Mouse (Mus musculus) heart, embryonic 15.5 days (tissue): ENCODE measurements at regions not wholly inside any gene's neighbourhood (a gene's known extent, or its start where the extent isn't known, plus 50 kb on each side); places are given as distances from the start of the nearest gene placed in this dataset.
"Not testable (repeated sequence)": the region's sequence is repeated elsewhere in the genome, so short reads cannot be mapped to it uniquely, and the experiment has no call there.

Source experiments
- ATAC-seq: fragments of 200-750 bp; cut with Nextera tagmentation; replicated peaks from 2 replicates; pipeline ENCODE4 v1.8.0; 2017; ENCODE audit warnings: low read depth, moderate TSS enrichment; ENCODE audit not compliant: insufficient number of reproducible peaks, insufficient read depth, low FRiP score
- H3K27ac ChIP-seq: fragments of 300-500 bp; sonication (generic); 2 replicates; pipeline ENCODE4 v1.5.1; 2015; ENCODE audit warnings: mild to moderate bottlenecking, inconsistent platforms
- H3K27me3 ChIP-seq: fragments of 300-500 bp; sonication (generic); 2 replicates; pipeline ENCODE4 v1.6.1; 2015; ENCODE audit warnings: inconsistent platforms
- H3K36me3 ChIP-seq: fragments of 300-500 bp; sonication (generic); 2 replicates; pipeline ENCODE4 v1.6.1; 2015; ENCODE audit warnings: mild to moderate bottlenecking, inconsistent platforms
- H3K4me1 ChIP-seq: fragments of 300-500 bp; sonication (generic); replicated peaks from 2 replicates; pipeline ENCODE4 v1.6.1; 2015; ENCODE audit warnings: inconsistent platforms
- H3K4me2 ChIP-seq: fragments of 300-500 bp; sonication (generic); 2 replicates; pipeline ENCODE4 v1.6.1; 2015; ENCODE audit warnings: inconsistent platforms, mild to moderate bottlenecking, moderate library complexity
- H3K4me3 ChIP-seq: fragments of 300-500 bp; sonication (generic); 2 replicates; pipeline ENCODE4 v1.5.1; 2015; ENCODE audit warnings: mild to moderate bottlenecking, inconsistent platforms
- H3K9ac ChIP-seq: fragments of 300-500 bp; sonication (generic); 2 replicates; pipeline ENCODE4 v1.6.1; 2015; ENCODE audit warnings: mild to moderate bottlenecking, inconsistent platforms
- H3K9me3 ChIP-seq: fragments of 300-500 bp; sonication (generic); replicated peaks from 2 replicates; pipeline ENCODE4 v1.6.1; 2016; ENCODE audit warnings: inconsistent platforms
- WGBS: fragments of 180-500 bp; shearing (Covaris S2); methylation state at CpG from one replicate; pipeline ENCODE4 v1.1.7; 2015; ENCODE audit warnings: mixed read lengths; 5-methylcytosine and 5-hydroxymethylcytosine counted together

DNA sequence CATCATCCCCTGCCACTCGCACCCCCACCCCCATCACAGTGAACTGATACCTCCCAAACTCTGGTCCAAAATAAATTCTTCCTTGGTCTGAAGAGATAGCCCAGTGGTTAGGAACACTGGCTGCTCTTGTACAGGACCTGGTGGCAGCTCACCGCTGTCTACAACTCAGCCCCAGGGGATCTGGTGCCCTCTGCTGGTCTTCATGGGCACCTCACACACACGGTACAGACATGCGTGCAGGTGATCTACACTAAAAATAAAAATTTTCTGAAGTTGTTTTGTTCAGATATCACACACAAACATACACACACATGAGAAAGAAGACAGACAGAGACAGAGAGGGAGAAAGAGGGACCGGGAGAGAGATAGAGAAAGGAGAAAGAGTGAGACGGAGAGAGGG lies 130.0 kb upstream of the Ubl3 start:
- ATAC-seq: no peak
- H3K4me3 ChIP-seq: no peak overlapping the region
- no peak overlapping the region for H3K4me2 ChIP-seq
- no peaks in the 10 kb centered on the region for H3K36me3 ChIP-seq
- H3K9ac ChIP-seq: no peak overlapping the region
- H3K9me3 ChIP-seq: no peaks in the 10 kb centered on the region
- no peaks in the 10 kb centered on the region for H3K27me3 ChIP-seq
- no peaks in the 10 kb centered on the region for H3K4me1 ChIP-seq
- H3K27ac ChIP-seq: no peak overlapping the region
- 96% methylated on average over 6 of the region's 6 CpGs for WGBS

DNA sequence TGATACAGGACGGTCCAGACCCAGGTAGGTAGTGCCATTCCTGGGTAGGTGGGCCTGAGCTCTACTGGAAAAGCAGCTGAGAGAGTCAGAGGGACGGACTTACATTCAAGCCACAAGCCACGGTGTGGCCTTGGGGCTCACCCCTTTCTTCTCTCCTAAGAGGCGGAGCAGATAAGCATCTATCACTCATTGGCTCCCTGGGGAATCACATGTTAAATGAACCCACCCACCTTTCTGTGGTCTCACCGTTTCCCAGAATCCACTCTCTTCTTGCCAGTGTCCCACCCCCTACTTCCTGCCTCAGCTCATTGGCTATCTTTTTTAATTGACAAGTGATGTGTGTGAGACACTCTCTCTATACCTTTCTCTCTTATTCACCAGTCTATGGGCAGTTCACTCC lies 127.8 kb upstream of the Ubl3 start:
- H3K9ac ChIP-seq: no peak overlapping the region
- no peak for ATAC-seq
- WGBS: 86% methylated on average over 5 of the region's 5 CpGs

DNA sequence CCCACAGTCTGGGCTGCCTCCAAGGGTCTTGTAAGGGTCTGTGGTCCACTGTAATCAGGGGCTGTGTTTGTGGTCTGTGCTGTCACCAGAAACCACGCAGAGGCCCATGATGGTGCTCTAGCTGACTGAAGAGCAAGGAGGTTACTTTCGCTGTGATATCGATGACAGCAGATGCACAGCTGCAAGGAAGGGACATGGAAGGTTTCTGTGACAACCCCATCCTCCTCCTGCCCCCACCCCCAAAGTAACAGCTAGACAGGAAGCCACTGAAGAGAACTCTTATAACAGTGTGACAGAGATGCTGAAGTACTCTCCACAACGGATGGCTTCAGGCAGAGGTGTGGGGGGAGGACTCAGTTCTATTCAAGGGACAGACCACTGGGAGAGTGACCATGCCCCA lies 127.0 kb upstream of the Ubl3 start:
- Histone ChIP-seq H3K27ac (no peak overlapping the region), H3K4me1 (no peaks in the 10 kb centered on the region), H3K9ac (no peak overlapping the region), H3K36me3 (no peaks in the 10 kb centered on the region), H3K4me2 (no peak overlapping the region), H3K27me3 (no peaks in the 10 kb centered on the region), H3K4me3 (no peak overlapping the region), H3K9me3 (no peaks in the 10 kb centered on the region)
- ATAC-seq: no peak
- WGBS: 82% methylated on average over 4 of the region's 4 CpGs

More for the DNA sequence above, 127.8 kb upstream of the Ubl3 start:
- no peak overlapping the region for H3K4me3 ChIP-seq
- H3K4me2 ChIP-seq: no peak overlapping the region
- no peaks in the 10 kb centered on the region for H3K36me3 ChIP-seq
- H3K27ac ChIP-seq: no peak overlapping the region
- no peaks in the 10 kb centered on the region for H3K9me3 ChIP-seq
- no peaks in the 10 kb centered on the region for H3K27me3 ChIP-seq
- no peaks in the 10 kb centered on the region for H3K4me1 ChIP-seq

DNA sequence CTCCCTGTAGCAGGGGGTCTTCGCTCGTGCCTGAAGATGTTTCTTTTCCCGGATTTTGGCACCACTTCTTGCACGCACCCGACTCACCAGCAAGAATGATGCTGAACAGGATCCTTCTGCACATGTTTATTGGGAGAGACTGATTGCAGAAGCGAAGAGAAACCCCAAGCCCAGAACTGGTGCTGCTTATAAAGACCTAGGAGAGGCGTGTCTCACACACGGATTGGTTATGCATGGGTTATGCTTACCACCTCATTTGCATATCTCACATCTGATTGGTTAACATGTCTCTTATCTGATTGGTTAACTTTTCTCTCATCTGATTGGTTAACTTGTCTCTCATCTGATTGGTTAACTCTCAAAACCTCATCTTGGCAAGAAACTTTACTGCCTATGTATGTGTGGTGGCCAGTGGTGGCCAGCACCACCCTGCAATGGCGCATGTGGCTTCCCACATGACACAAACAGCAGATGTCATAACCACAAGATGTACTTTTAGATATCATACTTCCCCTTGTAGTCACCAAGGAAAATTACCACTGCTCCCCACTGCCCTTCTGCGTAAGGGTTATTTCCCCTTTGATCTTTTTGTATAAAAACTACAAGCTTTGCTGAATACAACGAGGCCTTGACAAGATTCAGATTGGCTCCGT lies 125.8 kb upstream of the Ubl3 start:
- H3K9me3 ChIP-seq, H3K4me3 ChIP-seq, H3K27ac ChIP-seq, ATAC-seq, H3K9ac ChIP-seq, H3K36me3 ChIP-seq, H3K4me2 ChIP-seq, H3K4me1 ChIP-seq, H3K27me3 ChIP-seq: not testable (repeated sequence)
- WGBS: 87% methylated on average over 12 of the region's 12 CpGs

DNA sequence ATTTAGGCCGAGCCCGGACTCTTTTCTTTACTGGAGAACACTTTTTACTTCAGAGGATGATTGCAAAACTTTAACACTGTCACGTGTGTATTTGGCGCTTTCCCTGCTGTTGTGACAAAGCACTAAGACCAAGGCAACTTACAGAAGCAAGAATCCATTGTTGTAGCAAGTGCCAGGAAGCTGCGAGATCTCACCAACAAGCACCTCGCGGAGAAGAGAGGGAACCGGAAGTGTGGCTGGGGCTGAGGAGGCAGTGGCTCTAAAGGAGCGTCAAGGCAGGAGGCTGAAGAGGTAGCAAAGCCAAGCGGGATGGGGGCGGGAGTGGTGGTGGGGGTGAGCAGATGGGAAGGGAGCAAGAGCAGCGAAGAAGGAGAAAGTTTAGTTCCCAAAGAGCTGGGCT lies 121.7 kb upstream of the Ubl3 start:
- no peaks in the 10 kb centered on the region for H3K27me3 ChIP-seq
- ATAC-seq: no peak
- H3K9me3 ChIP-seq: no peaks in the 10 kb centered on the region
- H3K4me1 ChIP-seq: no peaks in the 10 kb centered on the region
- no peak overlapping the region for H3K4me2 ChIP-seq
- WGBS: 66% methylated on average over 12 of the region's 12 CpGs
- no peak overlapping the region for H3K27ac ChIP-seq
- no peaks in the 10 kb centered on the region for H3K36me3 ChIP-seq
- no peak overlapping the region for H3K4me3 ChIP-seq
- H3K9ac ChIP-seq: no peak overlapping the region

DNA sequence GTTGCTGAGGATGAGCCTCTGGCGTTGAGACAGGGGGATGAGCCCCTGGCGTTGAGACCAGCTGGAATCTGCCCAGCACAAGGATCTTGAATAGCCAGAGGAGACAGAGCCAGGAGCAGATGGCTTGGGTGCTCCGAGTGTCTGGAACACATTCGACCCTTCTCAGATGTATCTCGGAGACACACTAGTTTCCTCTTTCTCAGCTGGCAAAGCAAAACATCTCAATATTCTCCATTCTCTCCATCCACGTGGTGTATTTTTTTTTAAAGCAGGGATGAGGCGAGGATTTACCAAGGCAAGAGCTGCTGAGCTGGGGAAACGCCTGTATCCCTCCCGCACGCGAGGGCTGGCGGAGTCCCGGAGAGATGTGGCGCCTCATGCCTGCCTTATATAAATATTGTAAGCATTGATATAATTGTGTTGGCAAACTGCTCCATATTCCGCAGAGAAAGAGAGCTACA lies 109.7 kb upstream of the Ubl3 start:
- Histone ChIP-seq H3K9me3 (no peaks in the 10 kb centered on the region), H3K27me3 (no peaks in the 10 kb centered on the region), H3K4me1 (no peaks in the 10 kb centered on the region), H3K36me3 (no peaks in the 10 kb centered on the region), H3K27ac (no peak overlapping the region), H3K4me2 (no peak overlapping the region), H3K4me3 (no peak overlapping the region), H3K9ac (no peak overlapping the region)
- WGBS: 72% methylated on average over 15 of the region's 15 CpGs
- ATAC-seq: no peak

DNA sequence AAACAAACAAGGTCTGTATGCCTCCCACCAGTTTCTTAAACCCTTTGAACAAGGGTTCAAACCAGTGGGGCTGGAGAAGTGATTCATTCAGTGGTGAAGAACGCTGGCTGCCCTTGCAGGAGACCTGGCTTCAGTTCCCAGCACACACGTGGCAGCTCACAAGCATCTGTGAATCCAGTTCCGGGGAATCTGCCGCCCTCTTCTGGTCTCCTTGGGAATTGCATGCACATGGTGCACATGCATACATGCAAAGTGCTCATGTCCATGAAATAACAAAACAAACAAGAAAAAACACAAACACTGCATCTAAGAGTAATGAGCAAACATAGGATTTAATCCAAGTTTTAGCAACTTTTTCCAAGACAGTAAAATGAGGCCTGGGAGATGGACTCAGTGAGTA lies 108.5 kb upstream of the Ubl3 start:
- H3K4me1 ChIP-seq: no peaks in the 10 kb centered on the region
- no peak overlapping the region for H3K9ac ChIP-seq
- no peaks in the 10 kb centered on the region for H3K9me3 ChIP-seq
- WGBS: 81% methylated on average over 4 of the region's 4 CpGs
- no peak overlapping the region for H3K4me3 ChIP-seq
- ATAC-seq: no peak
- H3K27ac ChIP-seq: no peak overlapping the region
- H3K4me2 ChIP-seq: no peak overlapping the region
- no peaks in the 10 kb centered on the region for H3K36me3 ChIP-seq
- H3K27me3 ChIP-seq: no peaks in the 10 kb centered on the region

DNA sequence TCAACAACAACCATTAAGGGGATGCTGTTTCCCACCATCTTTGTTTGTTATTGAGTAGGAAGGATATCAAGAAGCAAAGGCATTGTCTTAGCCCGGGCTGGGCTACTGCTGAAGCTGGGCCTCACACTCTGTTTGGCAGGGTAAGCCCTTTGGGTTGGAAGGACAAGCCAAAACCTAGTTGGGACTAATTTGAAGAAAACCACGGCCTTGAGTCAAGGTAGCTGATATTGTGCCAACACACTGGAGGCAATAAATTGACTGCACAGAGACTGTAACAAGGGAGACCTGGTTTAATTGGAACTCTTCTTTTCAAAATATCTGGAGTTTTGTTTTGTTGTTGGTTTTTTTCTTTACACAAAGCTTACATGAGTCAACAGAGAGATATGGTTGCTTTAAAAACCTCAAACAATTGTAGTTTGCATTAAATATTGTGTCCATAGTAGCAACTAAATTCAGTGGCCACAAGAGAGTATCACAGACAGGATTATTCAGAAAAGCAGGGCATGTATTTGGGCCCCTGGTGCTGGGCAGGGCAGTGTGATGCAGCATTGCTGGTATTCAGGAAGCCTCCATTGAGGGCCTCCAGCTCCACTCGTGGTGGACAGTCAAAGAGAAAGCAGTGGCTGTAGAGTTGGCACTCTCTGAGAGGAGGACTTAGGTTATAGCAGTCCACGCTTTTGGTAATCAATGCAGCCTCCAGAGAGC lies 105.5 kb upstream of the Ubl3 start:
- no peak overlapping the region for H3K9ac ChIP-seq
- no peak for ATAC-seq
- H3K36me3 ChIP-seq: no peaks in the 10 kb centered on the region
- H3K4me2 ChIP-seq: no peak overlapping the region
- WGBS: 73% methylated on average over 4 of the region's 4 CpGs
- H3K4me1 ChIP-seq: no peaks in the 10 kb centered on the region
- H3K9me3 ChIP-seq: no peaks in the 10 kb centered on the region
- no peak overlapping the region for H3K4me3 ChIP-seq
- no peaks in the 10 kb centered on the region for H3K27me3 ChIP-seq
- no peak overlapping the region for H3K27ac ChIP-seq

DNA sequence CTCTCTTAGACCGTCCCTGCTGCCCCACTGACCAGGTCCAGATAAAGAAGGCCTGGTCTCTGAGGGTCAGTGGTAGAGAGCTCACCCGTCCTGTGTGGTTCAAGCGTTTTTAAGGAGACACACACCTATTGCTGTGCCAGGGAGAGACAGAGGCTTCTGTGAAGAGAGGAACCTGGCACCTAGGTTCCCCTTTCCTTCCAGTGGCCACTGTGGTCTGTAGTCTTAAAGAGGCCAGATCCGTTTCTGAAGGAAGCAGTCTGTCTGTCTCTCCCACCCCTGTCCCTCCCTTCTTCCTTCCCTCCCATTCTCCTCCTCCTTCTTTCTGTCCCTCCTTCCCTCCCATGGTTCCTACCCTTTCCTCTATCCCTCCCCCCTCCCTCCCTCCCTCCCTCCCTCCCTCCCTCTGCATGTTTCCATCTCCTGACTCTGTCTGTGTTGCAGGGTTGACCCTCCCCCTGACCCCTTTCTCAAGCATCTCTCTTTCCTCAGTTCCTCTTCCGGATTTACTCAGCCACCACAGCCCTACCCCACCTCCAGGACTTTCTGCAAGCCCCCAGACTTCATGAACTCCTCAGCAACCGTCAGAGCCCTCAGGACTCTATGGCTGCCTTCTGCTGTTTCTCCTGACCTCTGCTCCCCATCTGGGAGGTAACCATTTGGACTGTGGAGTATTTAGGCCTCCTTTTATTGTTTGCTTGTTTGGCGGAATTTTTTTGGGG lies 100.1 kb upstream of the Ubl3 start:
- ATAC-seq: no peak
- H3K36me3 ChIP-seq: no peaks in the 10 kb centered on the region
- 70% methylated on average over 7 of the region's 7 CpGs for WGBS

DNA sequence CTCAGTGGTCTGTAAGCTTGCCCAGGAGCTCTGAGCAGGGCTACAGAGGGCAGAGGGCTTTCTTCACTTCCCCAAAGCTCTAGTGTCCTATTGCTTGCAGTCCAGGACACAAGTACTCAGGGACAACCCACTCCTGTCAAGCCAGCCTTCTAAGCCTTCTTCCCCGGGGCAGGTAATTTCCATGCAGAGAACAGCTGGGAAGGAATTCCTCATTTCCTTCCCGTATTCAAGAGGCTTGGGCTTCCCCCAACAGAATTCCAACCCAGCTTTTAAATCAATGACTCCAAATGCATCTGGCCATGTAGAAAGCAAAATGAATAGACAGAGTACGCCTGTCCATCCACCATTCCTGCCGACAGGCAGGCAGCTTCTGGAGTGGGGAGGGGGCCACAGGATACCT lies 99.1 kb upstream of the Ubl3 start:
- Histone ChIP-seq H3K4me2 (no peak overlapping the region), H3K4me1 (no peaks in the 10 kb centered on the region), H3K9ac (no peak overlapping the region), H3K36me3 (no peaks in the 10 kb centered on the region), H3K9me3 (no peaks in the 10 kb centered on the region), H3K4me3 (no peak overlapping the region), H3K27ac (no peak overlapping the region), H3K27me3 (no peaks in the 10 kb centered on the region)
- ATAC-seq: no peak
- WGBS: 60% methylated on average over 4 of the region's 4 CpGs

More for the DNA sequence above, 100.1 kb upstream of the Ubl3 start:
- H3K9ac ChIP-seq: no peak overlapping the region
- H3K4me3 ChIP-seq: no peak overlapping the region
- H3K4me1 ChIP-seq: no peaks in the 10 kb centered on the region
- H3K27ac ChIP-seq: no peak overlapping the region
- no peak overlapping the region for H3K4me2 ChIP-seq
- H3K27me3 ChIP-seq: no peaks in the 10 kb centered on the region
- no peaks in the 10 kb centered on the region for H3K9me3 ChIP-seq

DNA sequence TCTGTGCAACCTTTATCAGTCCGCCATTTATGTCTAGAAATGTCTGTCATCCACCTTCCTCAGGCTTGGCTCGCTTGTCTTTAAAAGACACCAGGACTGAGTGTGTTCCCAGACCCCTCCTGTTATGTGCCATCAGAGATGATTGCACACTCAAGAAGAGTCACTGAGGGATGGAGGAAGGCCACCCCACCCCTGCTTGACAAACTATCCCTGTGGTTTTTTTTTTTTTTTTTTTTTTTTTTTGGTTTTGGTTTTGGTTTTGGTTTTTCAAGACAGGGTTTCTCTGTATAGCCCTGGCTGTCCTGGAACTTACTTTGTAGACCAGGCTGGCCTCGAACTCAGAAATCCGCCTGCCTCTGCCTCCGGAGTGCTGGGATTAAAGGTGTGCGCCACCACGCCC lies 97.0 kb upstream of the Ubl3 start:
- ATAC-seq, H3K27ac ChIP-seq, H3K9me3 ChIP-seq, H3K4me2 ChIP-seq, H3K27me3 ChIP-seq, H3K4me1 ChIP-seq, H3K36me3 ChIP-seq, H3K9ac ChIP-seq, H3K4me3 ChIP-seq: not testable (repeated sequence)
- 89% methylated on average over 7 of the region's 7 CpGs for WGBS
